Comparison of ENCODE assay signal across 8 mouse cellular contexts in genomic region chr16:11176208-11176883, GRCm38 (mm10). TPM values are rescaled to one million over a fixed set of nuclear protein-coding genes. Genes with fewer than 3 reads are reported as not detected.
DNase-seq lines count a peak whose midpoint lies in the region; ATAC-seq lines count a peak whose summit lies in the region.

Zc3h7a (minus strand) TSS chr16:11176393.

- H3K27me3 ChIP-seq in megakaryocyte, embryonic 14.5 days (replicated peaks), result no peaks in the 10 kb centered on the region

- H3K9me3 ChIP-seq in megakaryocyte, embryonic 14.5 days, result peaks cover 15% of the 10 kb centered on the region

- H3K36me3 ChIP-seq in megakaryocyte, embryonic 14.5 days (replicated peaks; ENCODE audit: low read length), result peaks cover 14% of the 10 kb centered on the region

- DNase-seq in ZHBTc4 (ENCODE audit: low read depth, low spot score), result peak; percentile 94
- peak; percentile 85 to 88 for DNase-seq in gastrocnemius, adult 8-10 months (ENCODE audit: low spot score in 2 of 2)
- peak; percentile 58 for DNase-seq in hindlimb bud, embryonic 11.5 days (ENCODE audit: extremely low spot score, low read depth, low spot score)
- peak; percentile 84 for DNase-seq in left cerebral cortex, adult 8-10 months (ENCODE audit: low spot score in 2 of 2)
- DNase-seq in right cerebral cortex, postnatal 10 days (ENCODE audit: low spot score in 2 of 2), result peak; percentile 92 to 93
- DNase-seq in urinary bladder, postnatal 25 days (ENCODE audit: low spot score), result peak; percentile 87

- H3K4me1 ChIP-seq in megakaryocyte, embryonic 14.5 days, result peaks cover 51% of the 10 kb centered on the region

- H3K4me3 ChIP-seq in megakaryocyte, embryonic 14.5 days (replicated peaks), result peak within 1 kb of the TSS; percentile 98

- peak; percentile 89 for ATAC-seq in common myeloid progenitor, adult 5-6 weeks (replicated peaks; ENCODE audit: low read depth, poor library complexity, severe bottlenecking)

RNA-seq across cellular contexts. Expression of gene Zc3h7a, which starts in this region (rescaled TPM):
- total RNA-seq in common myeloid progenitor, adult 5-6 weeks (2017), result 218 and 256 TPM in 2 replicates
- 10 to 100 TPM in 3 of 4 experiments, 1 to 10 TPM in 1; 9.7 to 15.8 (median 13.5) TPM for total RNA-seq in gastrocnemius, adult 8-10 months (2022)
- total RNA-seq in left cerebral cortex, adult 8-10 months (2022), result 10 to 100 TPM; 51.9 to 75.8 (median 64.6) TPM
- polyA plus RNA-seq in megakaryocyte, embryonic 14.5 days (2012; ENCODE audit: insufficient read depth, low replicate concordance), result 2.4 and 6.2 TPM in 2 replicates

Comparison
In these comparisons a context has a peak if more than half of its experiments do, and no peak if none do; other contexts are left out.
1. Peak in every context shown above with its lines: DNase-seq, ATAC-seq and H3K4me3 ChIP-seq.